Mouse (Mus musculus) embryo, embryonic 11.5 days (tissue): Measurements from ENCODE around the gene Mettl21a.
"Not testable (repeated sequence)": the region's sequence is repeated elsewhere in the genome, so short reads cannot be mapped to it uniquely, and the experiment has no call there.

Source experiments
- DNase-seq: peaks from one replicate; pipeline ENCODE4 v3.0.0-alpha.2; 2012; ENCODE audit warnings: low read depth, low spot score

Gene Mettl21a

DNA sequence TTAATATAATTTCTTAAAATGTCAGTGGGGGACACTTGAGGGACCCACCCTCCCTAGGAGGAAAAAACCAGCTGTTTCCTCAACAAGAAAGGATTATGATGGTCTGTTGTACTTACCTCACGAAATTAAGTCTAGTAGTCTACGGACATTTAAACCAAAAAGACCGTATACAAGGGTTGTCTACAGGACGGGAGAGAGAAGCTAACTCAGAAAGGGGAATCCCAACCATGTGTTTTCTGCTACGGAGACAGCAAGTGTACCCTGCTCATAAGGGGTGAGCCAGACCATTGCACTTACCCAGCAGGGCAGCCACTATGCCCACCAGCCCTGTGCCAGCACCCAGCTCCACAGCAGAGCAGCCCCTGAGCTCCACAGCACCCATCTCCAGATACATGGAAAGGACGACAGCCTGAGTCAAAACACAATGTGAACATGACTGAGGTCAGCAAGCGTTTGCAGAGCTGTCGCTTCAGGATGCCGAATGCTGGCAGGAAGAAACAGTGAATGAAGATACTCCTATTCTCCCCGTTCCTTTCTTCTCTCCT lies 2.2 kb downstream of the Mettl21a start:
- DNase-seq, result no peak

DNA sequence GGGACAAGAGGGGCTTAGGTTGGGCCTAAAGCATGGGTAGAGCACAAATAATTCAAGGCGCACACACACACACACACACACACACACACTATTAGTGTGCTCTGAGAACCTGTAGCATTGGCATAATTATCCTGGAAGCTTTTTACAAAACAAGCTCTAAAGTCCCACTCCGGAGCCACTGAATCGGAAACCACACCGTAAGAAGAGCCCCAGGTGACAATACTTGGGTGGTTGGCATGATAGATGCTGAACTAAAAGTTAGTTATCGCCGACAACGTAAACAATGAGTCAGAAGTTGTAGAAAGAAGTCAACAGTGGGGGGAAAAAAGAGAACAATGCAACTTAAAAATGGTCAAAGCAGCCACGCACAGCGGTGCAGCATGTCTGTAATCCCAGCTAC lies 2.7 kb downstream of the Mettl21a start:
- DNase-seq, result no peak

DNA sequence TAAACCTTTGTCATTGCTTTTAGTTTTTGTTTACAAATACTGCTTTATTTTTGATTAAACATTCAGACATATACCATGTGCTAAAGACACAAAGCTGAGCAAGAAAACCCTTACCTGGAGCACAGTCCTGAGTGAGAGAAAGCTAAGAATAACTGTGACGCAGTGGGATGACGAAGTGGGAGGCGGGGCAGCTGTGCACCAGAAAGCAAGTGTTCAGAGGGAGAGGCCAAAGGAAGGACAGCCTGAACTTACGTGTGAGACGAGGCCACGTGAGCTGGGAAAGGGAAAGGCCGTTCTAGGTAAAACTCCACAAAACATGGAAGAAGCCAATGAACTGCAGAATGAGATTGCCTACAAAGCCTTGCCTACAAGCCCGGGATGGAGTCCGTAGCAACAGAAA lies 7.1 kb downstream of the Mettl21a start:
- DNase-seq, result no peak

DNA sequence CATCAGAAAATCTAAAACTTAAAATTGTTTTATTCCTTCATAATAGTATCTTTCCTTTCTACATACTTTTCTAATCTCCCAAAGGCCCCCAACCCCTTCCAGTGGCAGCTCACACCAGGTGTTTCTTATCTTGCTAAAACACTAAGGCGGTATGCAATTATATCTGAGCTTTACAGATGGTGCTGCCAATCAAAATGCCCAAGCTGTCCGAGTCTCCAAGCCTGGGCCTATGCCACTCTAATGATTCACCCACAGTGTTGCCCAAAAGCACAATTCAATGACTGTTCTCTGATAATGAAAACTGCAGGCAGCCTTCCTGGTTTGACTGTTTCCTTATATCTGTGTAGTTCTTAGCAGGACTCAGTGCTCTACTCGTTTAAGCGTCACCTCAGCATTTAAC lies 7.9 kb downstream of the Mettl21a start:
- DNase-seq, result no peak

DNA sequence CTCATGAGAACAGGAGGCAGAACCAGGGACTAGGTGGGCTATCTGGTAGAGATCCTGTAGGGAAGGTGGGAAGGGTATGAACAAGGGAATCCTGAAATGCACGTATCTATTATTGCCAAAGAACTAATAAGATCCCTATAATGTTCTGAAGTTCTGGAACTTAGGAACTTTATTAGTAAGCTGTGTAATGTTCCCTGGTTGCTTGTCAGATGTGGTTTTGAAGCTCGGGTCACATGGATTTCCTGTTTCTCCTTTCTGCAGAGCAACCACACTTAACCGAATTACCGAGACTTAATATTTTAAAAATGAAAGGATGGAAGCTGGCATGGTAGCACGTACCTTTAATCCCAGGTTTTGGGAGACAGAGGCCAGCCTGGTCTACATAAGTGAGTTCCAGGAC lies 13.7 kb downstream of the Mettl21a start:
- no peak for DNase-seq

DNA sequence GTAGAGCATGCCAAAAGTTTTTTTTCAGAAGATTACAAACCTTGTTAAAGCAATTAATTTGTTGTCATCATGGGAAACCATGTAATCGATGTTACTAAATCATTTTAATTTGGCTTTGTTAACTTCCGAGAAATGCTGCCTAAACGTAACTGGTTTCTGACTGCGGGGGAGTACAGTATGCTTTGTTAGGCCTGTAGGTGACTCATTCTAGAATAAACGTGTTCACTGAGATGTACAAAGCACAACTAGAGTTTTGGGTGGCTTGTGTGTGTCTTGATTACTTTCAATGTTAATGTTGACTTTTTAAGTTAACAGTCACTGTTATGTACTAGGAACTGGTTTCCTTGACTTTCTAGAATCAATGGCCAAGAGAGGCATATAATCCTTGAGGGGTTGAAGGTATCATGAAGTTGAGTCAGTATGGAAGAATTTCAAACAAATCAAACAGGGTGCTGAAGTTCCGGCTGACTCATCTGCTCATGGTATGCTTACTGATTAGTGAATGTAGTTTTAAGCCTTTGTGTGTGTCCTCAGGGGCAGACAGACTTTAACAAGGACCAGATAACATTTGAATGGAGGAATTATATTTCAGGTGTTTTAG lies 15.7 kb downstream of the Mettl21a start:
- no peak for DNase-seq

DNA sequence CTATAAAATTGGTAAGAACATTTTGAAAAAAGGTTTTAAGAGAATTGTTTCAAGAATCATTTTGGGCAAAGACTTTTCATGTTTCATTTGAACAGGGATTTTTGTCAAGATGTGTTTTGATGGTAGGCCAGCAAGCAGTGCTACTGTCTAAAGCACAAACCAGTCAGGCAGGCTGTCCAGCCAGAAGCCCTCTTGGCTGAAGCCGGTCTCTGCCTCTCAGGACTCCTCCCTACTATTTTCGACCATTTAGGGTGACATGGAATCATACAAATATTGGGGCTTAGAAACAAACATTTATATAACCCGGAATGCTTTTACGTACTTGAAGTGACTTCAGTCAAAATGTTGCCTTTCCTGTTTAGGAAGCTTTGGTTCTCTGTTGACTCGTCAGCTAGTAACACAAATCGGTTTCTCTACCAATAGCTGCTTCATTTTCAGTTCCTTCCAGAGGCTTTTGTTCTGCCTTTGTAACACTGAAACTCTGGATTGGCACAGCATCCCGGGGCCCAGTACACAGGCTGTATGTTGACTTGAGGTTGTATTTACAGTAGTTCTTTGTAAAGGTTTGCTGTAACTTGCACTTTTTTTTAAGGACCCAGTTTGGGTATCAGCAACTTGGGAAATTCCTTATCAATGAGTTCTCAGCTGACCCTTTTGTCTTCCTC lies 16.5 kb downstream of the Mettl21a start:
- DNase-seq, result no peak

DNA sequence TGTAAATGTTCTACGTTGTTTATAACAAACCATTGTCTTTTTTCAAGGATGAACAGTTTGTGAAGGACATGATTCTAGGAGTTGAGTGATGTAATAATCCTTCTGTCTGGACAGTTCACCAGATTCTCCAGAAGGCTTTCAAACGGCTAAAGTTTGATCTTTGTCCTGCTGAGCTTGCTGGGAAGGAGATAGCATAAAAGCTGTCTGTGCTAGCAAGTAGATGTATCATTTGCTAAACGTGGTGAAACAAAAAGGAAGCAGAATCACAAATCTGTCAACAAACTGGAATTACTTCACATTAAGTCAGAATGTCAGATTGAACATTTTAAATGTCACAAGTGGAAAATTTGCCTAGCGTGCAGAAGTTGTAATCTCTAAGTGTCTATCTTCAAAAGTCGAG lies 18.1 kb downstream of the Mettl21a start:
- DNase-seq, result no peak

DNA sequence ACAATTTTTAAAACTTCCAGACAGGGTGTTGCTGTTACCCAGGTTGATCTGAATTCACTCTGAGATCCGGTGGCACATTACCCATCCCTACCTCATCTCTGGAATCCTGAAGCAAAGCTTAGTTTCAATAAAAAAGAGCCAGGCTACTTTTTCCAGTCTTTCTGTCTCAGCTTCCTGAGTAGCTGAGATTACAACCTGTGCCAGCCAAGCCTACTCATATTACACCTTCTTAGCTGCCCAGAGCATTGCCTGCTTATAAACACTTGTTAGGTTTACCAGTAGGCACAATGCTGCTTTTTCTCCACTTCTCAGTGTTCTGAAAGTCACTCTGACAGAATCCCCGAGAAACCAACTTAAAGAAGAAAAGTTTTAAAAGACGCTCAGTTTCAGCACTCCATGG lies 38.2 kb downstream of the Mettl21a start:
- no peak for DNase-seq

DNA sequence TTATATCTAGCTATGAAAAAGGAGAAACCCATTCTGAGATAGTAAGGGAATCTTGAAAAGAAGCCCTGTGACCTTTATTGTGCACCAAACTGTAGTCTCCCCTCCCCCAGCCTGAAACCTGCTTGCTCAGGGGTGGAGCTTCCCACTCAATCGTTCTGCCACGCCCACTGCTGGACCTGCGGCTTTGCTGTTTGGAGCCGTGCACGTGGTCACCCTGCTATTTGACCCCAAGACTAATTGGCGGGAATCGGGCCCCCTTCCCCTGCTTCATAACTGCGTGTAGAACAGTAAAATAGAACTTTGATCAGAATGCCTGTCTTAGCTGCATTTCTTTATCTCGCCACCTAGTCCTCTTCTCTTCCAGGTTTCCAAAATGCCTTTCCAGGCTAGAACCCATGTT lies 39.1 kb downstream of the Mettl21a start:
- DNase-seq, result not testable (repeated sequence)

DNA sequence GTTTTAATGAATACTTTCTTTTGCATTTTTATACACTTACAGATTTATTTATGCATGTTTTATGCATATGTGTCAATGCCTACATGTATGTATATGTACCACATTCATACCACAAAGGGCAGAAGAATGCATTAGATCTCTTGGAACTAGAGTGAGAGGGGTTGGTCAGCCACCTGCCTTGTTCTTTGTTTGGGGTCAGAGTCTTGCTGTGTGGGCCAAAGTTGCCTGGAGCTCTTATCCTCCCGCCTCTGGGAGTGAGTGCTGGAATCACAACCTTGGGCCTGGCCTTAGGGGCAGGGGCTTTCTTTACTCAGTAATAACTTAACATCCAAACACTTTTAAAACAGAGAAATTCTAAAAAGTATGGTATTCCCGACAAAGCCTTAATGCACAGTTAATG lies 40.3 kb downstream of the Mettl21a start:
- DNase-seq, result no peak

DNA sequence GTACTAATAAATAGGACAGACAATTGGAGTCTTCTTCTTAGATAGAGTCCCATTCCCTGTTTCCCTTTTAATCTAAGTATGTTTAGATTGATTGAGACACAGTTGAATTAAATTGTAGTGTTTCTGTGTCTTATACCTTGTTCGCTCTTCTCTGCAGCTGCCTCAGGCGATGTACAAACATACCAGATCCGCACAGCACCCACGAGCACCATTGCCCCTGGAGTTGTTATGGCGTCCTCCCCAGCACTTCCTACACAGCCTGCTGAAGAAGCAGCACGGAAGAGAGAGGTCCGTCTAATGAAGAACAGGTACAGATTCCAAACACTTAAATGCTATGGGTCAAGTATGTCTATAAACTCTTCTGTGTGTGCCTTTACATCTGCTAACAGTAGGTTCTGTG lies 41.0 kb downstream of the Mettl21a start:
- DNase-seq, result no peak

DNA sequence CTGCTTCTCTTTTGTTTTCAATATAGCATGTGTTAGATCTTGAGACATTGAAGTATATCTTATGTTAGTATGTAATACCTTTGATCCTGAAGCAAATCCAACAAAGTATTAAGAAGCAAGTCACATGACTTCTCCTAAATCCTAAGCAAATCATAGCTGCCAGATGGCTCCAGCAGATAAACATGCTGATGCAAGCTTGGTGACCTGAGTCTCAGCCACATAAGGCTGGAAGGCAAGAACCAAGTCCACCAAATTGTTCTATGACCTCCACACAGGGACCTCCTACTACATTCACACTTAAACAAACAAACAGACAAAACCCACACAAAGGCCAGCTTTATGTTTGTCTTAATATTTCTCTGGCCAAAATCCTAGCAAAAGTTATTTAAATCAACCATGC lies 48.8 kb downstream of the Mettl21a start:
- DNase-seq, result no peak

DNA sequence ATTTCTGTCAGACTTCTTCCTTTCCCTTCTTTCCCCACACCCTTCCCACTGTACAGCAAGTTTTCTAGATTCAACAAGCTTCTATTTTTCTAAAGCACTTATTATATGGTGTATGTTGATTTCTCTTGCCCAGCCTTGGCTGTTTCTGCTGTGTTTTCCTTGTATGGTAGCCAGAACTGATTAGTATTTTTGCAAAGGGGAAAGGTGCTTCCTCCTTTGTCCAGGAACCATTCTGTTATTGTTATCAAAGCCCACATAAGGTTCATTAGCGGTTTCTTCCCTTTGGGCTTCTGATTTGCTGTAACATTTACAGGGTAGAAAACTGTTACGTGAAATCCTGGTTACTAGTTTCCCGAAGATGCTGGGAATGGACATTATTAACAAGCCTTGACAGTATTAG lies 56.9 kb downstream of the Mettl21a start:
- DNase-seq, result no peak
